Mouse (Mus musculus) G1E (cell line): ENCODE data around the gene Myl12a. TPM values are rescaled to one million over a fixed set of nuclear protein-coding genes. Genes with fewer than 3 reads are reported as not detected.
A peak's percentile ranks its signal among the peaks of the same experiment; 100 is the strongest.

ENCODE experiments used
- ATAC-seq: 2 replicates; pipeline ENCODE4 v1.8.0; 2016; ENCODE audit warnings: mild to moderate bottlenecking; ENCODE audit not compliant: insufficient number of reproducible peaks, poor library complexity, low FRiP score, severe bottlenecking; ENCODE audit errors: extremely low read depth
- DNase-seq: peaks from one replicate; pipeline ENCODE4 v3.0.0; 2012; ENCODE audit warnings: low spot score
- H3K27me3 ChIP-seq: 2 replicates; pipeline ENCODE4 v1.6.1; 2012; ENCODE audit warnings: mild to moderate bottlenecking, low read length, inconsistent platforms; ENCODE audit not compliant: insufficient read depth
- H3K36me3 ChIP-seq: replicated peaks from 2 replicates; pipeline ENCODE3; 2012; ENCODE audit warnings: mild to moderate bottlenecking, inconsistent platforms
- H3K4me1 ChIP-seq: 2 replicates; pipeline ENCODE4 v1.6.1; 2012; ENCODE audit warnings: low read depth, low read length, inconsistent platforms, mixed read lengths; ENCODE audit not compliant: insufficient read depth
- H3K4me3 ChIP-seq: 2 replicates; pipeline ENCODE4 v1.5.1; 2012; ENCODE audit warnings: low read depth, mild to moderate bottlenecking, inconsistent platforms, low read length, moderate library complexity, mixed read lengths
- H3K9me3 ChIP-seq: replicated peaks from 2 replicates; pipeline ENCODE4 v1.6.1; 2012; ENCODE audit warnings: inconsistent platforms
- CTCF ChIP-seq: IDR thresholded peaks from 2 replicates; pipeline ENCODE4 v1.5.1; 2012; ENCODE audit warnings: low read depth, low read length, inconsistent platforms, mixed read lengths
- GATA1 ChIP-seq: IDR thresholded peaks from 2 replicates; pipeline ENCODE4 v1.6.1; 2012; ENCODE audit warnings: borderline replicate concordance, low read length, inconsistent platforms, mixed read lengths
- GATA2 ChIP-seq: IDR thresholded peaks from 2 replicates; pipeline ENCODE4 v1.6.1; 2012; ENCODE audit warnings: low read depth, low read length, inconsistent platforms, borderline replicate concordance
- POLR2AphosphoS5 ChIP-seq: IDR thresholded peaks from 2 replicates; pipeline ENCODE4 v1.6.1; 2012; ENCODE audit warnings: low read depth, low read length, inconsistent platforms; ENCODE audit not compliant: insufficient replicate concordance
- TAL1 ChIP-seq: conservative IDR thresholded peaks from 2 replicates; pipeline ENCODE4 v1.6.1; 2012; ENCODE audit warnings: low read depth, low read length, inconsistent platforms, mixed read lengths
- polyA plus RNA-seq: library from polyadenylated mRNA; stranded (reverse); fragments of >175 nt; gene quantifications from 2 replicates; pipeline ENCODE4 v1.2.3, GENCODE M21; 2012
- total RNA-seq, 2 experiments: library from RNA; stranded (forward) in 1 of 2; stranded (reverse) in 1 of 2; fragments of 200-1000 nt in 1 of 2; fragments of >200 nt in 1 of 2; fragmentation: Nextera tagmentation in 1 of 2; gene quantifications; 2 replicates each; pipeline ENCODE4 v1.2.3; 2014 to 2017

Myl12a gene
- total RNA-seq (2014; fragmentation: Nextera tagmentation) (145 and 148 TPM in 2 replicates), total RNA-seq (2017) (222 and 225 TPM in 2 replicates), polyA plus RNA-seq (52.1 and 76.2 TPM in 2 replicates)

DNA sequence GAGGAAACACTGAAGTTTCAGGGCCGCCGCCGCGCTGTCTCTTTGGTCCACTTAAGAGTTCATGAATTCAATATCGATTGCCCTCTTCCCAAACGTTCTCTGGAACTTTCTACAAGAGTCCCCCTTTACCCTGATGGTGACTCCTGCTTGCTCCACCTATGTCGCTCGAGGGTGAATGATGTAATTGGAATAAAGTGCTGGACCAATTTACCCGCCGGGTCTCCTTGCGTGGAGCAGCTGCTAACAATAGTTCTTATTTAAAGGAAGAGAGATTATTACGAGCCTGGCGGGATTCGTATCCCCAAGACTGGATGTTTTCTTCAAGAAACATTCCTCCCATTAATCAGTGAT is at the start of gene Myl12a:
Gene Myl12a, minus strand, starts transcription at position 135 of the 351 bp plus-strand sequence.
- Histone ChIP-seq H3K9me3 (no peaks in the 10 kb centered on the region), H3K4me1 (peaks cover 40% of the 10 kb centered on the region), H3K27me3 (no peaks in the 10 kb centered on the region), H3K36me3 (peaks cover 20% of the 10 kb centered on the region), H3K4me3 (peak within 1 kb of the TSS; percentile 90)
- ATAC-seq (peak; percentile 29), DNase-seq (no peak)
- TF ChIP-seq GATA1, result no peak

DNA sequence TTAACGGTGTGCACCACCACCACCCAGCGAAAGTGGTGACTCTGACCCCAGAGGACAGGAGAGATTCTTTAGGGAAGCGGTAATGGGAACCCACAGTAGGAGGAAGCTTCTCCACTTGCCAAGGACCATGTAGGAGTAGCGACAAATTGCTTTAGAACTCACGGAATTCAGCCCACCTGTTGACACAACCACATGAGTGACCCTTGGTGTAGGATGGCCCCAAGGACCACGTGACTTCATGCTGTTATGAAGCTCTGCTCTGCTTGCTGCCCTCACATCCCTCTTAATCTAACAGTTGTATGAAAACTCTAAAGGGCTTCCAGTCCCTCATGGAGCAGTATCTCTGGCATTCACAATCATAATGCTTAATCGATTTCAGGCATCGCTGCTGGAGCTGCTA is 46.6 kb upstream of the Myl12a start:
- ATAC-seq (no peak), DNase-seq (no peak)
- TF ChIP-seq GATA2 (no peak), POLR2AphosphoS5 (no peak), CTCF (no peak), TAL1 (no peak), GATA1 (no peak)

GRCm38 (mm10) chr17:71046856-71047255 is 44.2 kb upstream of the Myl12a start:
- ATAC-seq, result no peak

More for the DNA sequence above, 46.6 kb upstream of the Myl12a start:
- Histone ChIP-seq H3K4me3 (no peak overlapping the region), H3K36me3 (no peaks in the 10 kb centered on the region), H3K27me3 (peaks cover 5% of the 10 kb centered on the region), H3K9me3 (no peaks in the 10 kb centered on the region), H3K4me1 (no peaks in the 10 kb centered on the region)

DNA sequence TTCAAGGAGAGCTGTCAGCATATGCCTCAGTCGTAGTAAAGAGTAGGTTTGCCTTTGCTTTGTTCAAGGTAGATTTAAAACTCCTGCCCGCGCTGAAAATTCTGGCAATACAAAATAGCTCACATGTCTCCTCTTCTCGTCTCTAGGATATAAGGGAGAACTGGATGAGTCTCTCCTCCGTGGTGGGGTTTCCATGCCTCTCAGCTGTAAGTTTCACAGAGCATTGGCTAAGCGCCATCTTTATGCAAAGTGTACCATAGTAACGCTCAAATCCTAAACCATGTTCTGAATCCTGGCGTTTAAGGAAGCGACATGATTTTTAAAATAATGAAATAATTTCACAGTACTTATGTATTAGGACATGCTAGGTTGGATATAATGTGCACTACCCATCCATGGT is 42.9 kb upstream of the Myl12a start:
- Histone ChIP-seq H3K27me3 (peaks cover 10% of the 10 kb centered on the region), H3K9me3 (no peaks in the 10 kb centered on the region), H3K4me1 (0 out of 2 replicates have a peak, but pooled peaks cover 2% of the 10 kb centered on the region), H3K36me3 (no peaks in the 10 kb centered on the region), H3K4me3 (no peak overlapping the region)
- no peak for DNase-seq
- no peak for ATAC-seq
- TF ChIP-seq CTCF (no peak), TAL1 (no peak), POLR2AphosphoS5 (no peak), GATA2 (no peak), GATA1 (no peak)

More at GRCm38 (mm10) chr17:71046856-71047255, 44.2 kb upstream of the Myl12a start:
- Histone ChIP-seq H3K36me3 (no peaks in the 10 kb centered on the region), H3K9me3 (no peaks in the 10 kb centered on the region), H3K4me3 (no peak overlapping the region), H3K4me1 (no peaks in the 10 kb centered on the region), H3K27me3 (peaks cover 5% of the 10 kb centered on the region)
- no peak for DNase-seq
- TF ChIP-seq CTCF, result no peak
- TF ChIP-seq POLR2AphosphoS5, result no peak
- TF ChIP-seq GATA1, result no peak
- no peak for TF ChIP-seq GATA2
- no peak for TF ChIP-seq TAL1

DNA sequence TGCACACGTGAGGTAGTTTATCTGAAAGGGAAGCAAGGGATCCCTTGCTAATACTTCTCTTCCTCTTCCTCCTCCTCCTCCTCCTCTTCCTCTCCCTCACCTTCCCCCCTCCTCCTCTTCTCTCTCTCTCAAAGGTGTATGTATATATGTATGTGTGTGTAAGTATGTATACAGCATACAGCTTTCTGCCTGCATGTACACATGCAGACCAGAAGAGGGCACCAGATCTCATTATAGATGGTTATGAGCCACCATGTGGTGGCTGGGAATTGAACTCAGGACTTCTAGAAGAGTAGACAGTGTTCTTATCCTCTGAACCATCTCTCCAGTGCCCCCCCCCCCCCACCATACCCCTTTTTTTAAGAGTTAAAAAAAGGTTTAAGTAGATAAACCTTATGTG is 40.0 kb upstream of the Myl12a start:
- H3K4me1 ChIP-seq, result 0 out of 2 replicates have a peak, but pooled peaks cover 2% of the 10 kb centered on the region
- no peaks in the 10 kb centered on the region for H3K9me3 ChIP-seq
- H3K4me3 ChIP-seq, result no peak overlapping the region
- DNase-seq (no peak), ATAC-seq (no peak)
- no peaks in the 10 kb centered on the region for H3K36me3 ChIP-seq
- TF ChIP-seq GATA1 (no peak), CTCF (0 out of 2 replicates have a peak, but pooled peaks have one; percentile 18), POLR2AphosphoS5 (no peak)
- peaks cover 19% of the 10 kb centered on the region for H3K27me3 ChIP-seq

GRCm38 (mm10) chr17:71040582-71040880 is 37.9 kb upstream of the Myl12a start:
- H3K4me1 ChIP-seq, result 0 out of 2 replicates have a peak, but pooled peaks cover 2% of the 10 kb centered on the region
- no peak; the same call in 1 of the 2 replicates for ATAC-seq

DNA sequence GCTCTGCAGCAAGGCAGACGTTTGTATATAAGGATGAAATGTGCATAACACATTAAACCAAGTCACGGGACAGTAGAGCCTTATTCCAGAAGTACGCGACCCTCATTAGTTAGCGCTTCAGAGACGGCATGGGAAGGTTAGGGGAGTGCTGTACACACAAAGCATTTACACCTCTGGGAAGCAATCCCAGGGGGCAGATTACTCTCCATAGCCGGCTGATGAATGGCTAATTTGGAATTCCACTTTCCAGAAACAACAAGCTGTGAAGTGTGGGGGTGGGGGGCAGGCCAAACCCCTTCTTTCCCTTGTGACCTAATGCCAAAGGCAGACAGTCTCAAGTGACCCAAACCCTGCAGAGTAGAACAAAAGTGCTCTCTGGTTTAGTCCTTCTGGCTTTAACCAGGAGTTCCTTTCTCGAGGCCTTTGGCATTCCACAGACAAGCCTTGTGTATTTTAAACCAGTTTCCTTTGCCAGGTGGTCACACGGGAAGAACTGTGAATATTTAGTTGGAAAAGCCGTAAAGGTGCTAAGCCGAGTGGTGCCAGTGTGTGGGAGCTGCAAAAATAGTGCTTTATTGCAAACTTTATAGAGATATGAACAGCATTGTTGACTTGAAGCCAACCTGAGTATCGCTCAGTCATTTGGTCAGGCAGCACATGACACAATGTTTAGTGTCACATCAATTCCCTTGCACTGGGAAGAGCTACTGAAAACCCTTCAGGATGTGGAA is 37.3 kb upstream of the Myl12a start:
- Histone ChIP-seq H3K9me3 (no peaks in the 10 kb centered on the region), H3K27me3 (peaks cover 26% of the 10 kb centered on the region), H3K36me3 (no peaks in the 10 kb centered on the region), H3K4me1 (0 out of 2 replicates have a peak, but pooled peaks cover 2% of the 10 kb centered on the region), H3K4me3 (no peak overlapping the region)
- no peak for ATAC-seq
- TF ChIP-seq GATA1 (no peak), GATA2 (no peak), TAL1 (no peak), POLR2AphosphoS5 (no peak), CTCF (no peak)
- no peak for DNase-seq

More at GRCm38 (mm10) chr17:71040582-71040880, 37.9 kb upstream of the Myl12a start:
- no peak for TF ChIP-seq GATA2
- DNase-seq, result no peak
- no peaks in the 10 kb centered on the region for H3K36me3 ChIP-seq
- H3K27me3 ChIP-seq, result peaks cover 26% of the 10 kb centered on the region
- no peak overlapping the region for H3K4me3 ChIP-seq
- no peaks in the 10 kb centered on the region for H3K9me3 ChIP-seq
